16 mouse cellular contexts compared by ENCODE assay signal in the genomic region with DNA sequence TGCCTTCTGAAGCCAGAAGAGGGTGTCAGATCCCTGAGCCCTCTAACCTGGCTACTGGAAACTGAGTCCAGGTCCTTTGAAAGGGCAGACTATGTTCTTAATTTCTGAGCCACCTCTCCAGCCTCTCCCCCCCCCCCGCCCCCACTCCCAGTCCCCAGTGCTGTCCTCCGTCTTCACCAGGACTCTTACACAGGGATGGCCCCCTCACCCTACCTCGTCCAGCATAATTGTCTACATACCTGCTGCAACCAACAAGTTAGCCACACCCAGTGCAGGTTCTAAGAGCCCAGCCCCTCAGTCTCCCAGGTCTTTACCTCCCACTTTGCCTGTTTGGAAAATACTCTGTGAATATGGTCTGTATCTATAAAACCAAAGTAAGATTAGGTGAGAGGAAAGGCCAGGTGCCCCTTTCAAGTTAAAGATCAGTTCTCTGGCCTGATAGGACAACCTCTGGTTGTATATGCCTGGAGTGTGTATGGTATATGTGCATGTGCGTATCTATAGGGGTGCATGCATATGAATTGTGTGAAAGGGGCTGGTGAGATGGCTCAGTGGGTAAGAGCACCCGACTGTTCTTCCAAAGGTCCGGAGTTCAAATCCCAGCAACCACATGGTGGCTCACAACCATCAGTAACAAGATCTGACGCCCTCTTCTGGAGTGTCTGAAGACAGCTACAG. TPM values are rescaled to one million over a fixed set of nuclear protein-coding genes. Genes with fewer than 3 reads are reported as not detected.
A peak's percentile ranks its signal among the peaks of the same experiment; 100 is the strongest.
DNase-seq lines count a peak whose midpoint lies in the region; ATAC-seq lines count a peak whose summit lies in the region.
"Had no signal": no experiment of that assay in that cellular context is flagged by ENCODE, and none has a peak within 500 bp of the region (broad histone marks: within the 10 kb centered on the region; RNA-seq: fewer than 3 reads in every experiment).

No protein-coding gene starts in this region.

- no peaks in the 10 kb centered on the region for H3K36me3 ChIP-seq in intestine, embryonic 16.5 days (ENCODE audit: control insufficient read depth, insufficient read depth, low read length)
- no peaks in the 10 kb centered on the region for H3K36me3 ChIP-seq in intestine, embryonic 15.5 days
- no peaks in the 10 kb centered on the region for H3K36me3 ChIP-seq in limb, embryonic 12.5 days
- H3K36me3 ChIP-seq in neural tube, embryonic 15.5 days, result 0 out of 2 replicates have a peak, but pooled peaks cover 3% of the 10 kb centered on the region
- H3K36me3 ChIP-seq: stomach, embryonic 15.5 days had no signal

- no peak for ATAC-seq in CD4-positive, CD25-positive, alpha-beta regulatory T cell, adult 4 months
- no peak for ATAC-seq in intestine, embryonic 16.5 days
- ATAC-seq in intestine, embryonic 15.5 days, result no peak
- ATAC-seq in limb, embryonic 12.5 days (ENCODE audit: insufficient number of reproducible peaks, insufficient read depth, low FRiP score, low TSS enrichment, low read depth), result no peak
- no peak for ATAC-seq in neural tube, embryonic 15.5 days (ENCODE audit: low FRiP score)
- ATAC-seq: activated CD4-positive, CD25-positive, alpha-beta regulatory T cell, adult 4 months had no signal

- H3K4me3 ChIP-seq in intestine, embryonic 16.5 days (ENCODE audit: low read length), result no peak overlapping the region
- no peak overlapping the region for H3K4me3 ChIP-seq in intestine, embryonic 15.5 days (replicated peaks)
- no peak overlapping the region for H3K4me3 ChIP-seq in limb, embryonic 12.5 days (replicated peaks)
- H3K4me3 ChIP-seq in neural tube, embryonic 15.5 days (replicated peaks), result no peak overlapping the region
- H3K4me3 ChIP-seq: stomach, embryonic 15.5 days had no signal

- no peaks in the 10 kb centered on the region for H3K27me3 ChIP-seq in intestine, embryonic 16.5 days (replicated peaks; ENCODE audit: control insufficient read depth, insufficient read depth, low read length)
- no peaks in the 10 kb centered on the region for H3K27me3 ChIP-seq in intestine, embryonic 15.5 days (replicated peaks)
- H3K27me3 ChIP-seq in limb, embryonic 12.5 days, result no peaks in the 10 kb centered on the region
- H3K27me3 ChIP-seq in neural tube, embryonic 15.5 days (replicated peaks), result no peaks in the 10 kb centered on the region
- H3K27me3 ChIP-seq: stomach, embryonic 15.5 days had no signal

- WGBS in intestine, embryonic 16.5 days, result 65% methylated on average over 7 of the region's 7 CpGs
- 60% methylated on average over 7 of the region's 7 CpGs for WGBS in intestine, embryonic 15.5 days
- WGBS in limb, embryonic 12.5 days, result 70% methylated on average over 7 of the region's 7 CpGs
- WGBS in neural tube, embryonic 15.5 days, result 77% methylated on average over 7 of the region's 7 CpGs

- DNase-seq in CD4-positive, CD25-positive, alpha-beta regulatory T cell, adult 2 months (ENCODE audit: low read depth, low spot score), result peak; percentile 25
- DNase-seq in 416B (ENCODE audit: low read depth), result peak; percentile 37
- no peak for DNase-seq in urinary bladder, postnatal 4 days (ENCODE audit: low spot score in 2 of 2)
- DNase-seq: cerebellum, adult 11 months; heart, adult 18-20 months; kidney, adult 9 months; layer of hippocampus, adult 9-11 months; lung, adult 2 months; thymus, postnatal 4 days had no signal

- peaks cover 11% of the 10 kb centered on the region for H3K4me1 ChIP-seq in intestine, embryonic 16.5 days (ENCODE audit: control insufficient read depth, insufficient read depth, low read length)
- peaks cover 23% of the 10 kb centered on the region for H3K4me1 ChIP-seq in intestine, embryonic 15.5 days (replicated peaks)
- H3K4me1 ChIP-seq in limb, embryonic 12.5 days (replicated peaks), result peaks cover 35% of the 10 kb centered on the region
- H3K4me1 ChIP-seq in neural tube, embryonic 15.5 days, result peaks cover 17% of the 10 kb centered on the region

- H3K4me2 ChIP-seq in intestine, embryonic 16.5 days (ENCODE audit: low read depth, low read length), result no peak overlapping the region
- H3K4me2 ChIP-seq in intestine, embryonic 15.5 days (replicated peaks), result no peak overlapping the region
- peak overlapping the region; percentile 40 for H3K4me2 ChIP-seq in limb, embryonic 12.5 days
- H3K4me2 ChIP-seq in neural tube, embryonic 15.5 days, result no peak overlapping the region

- no peaks in the 10 kb centered on the region for H3K9me3 ChIP-seq in intestine, embryonic 16.5 days (ENCODE audit: control insufficient read depth, low read length)
- H3K9me3 ChIP-seq in intestine, embryonic 15.5 days, result no peaks in the 10 kb centered on the region
- H3K9me3 ChIP-seq in limb, embryonic 12.5 days, result no peaks in the 10 kb centered on the region
- no peaks in the 10 kb centered on the region for H3K9me3 ChIP-seq in neural tube, embryonic 15.5 days (replicated peaks)
- H3K9me3 ChIP-seq: stomach, embryonic 15.5 days had no signal

- H3K27ac ChIP-seq in intestine, embryonic 16.5 days (ENCODE audit: low read length), result no peak overlapping the region
- H3K27ac ChIP-seq in intestine, embryonic 15.5 days, result no peak overlapping the region
- no peak overlapping the region for H3K27ac ChIP-seq in limb, embryonic 12.5 days
- no peak overlapping the region for H3K27ac ChIP-seq in neural tube, embryonic 15.5 days (replicated peaks)

- peak overlapping the region; percentile 61; the same call in 1 of the 2 replicates for H3K9ac ChIP-seq in intestine, embryonic 16.5 days (ENCODE audit: low read depth, low read length)
- H3K9ac ChIP-seq in intestine, embryonic 15.5 days, result no peak overlapping the region
- H3K9ac ChIP-seq in limb, embryonic 12.5 days (replicated peaks), result no peak overlapping the region
- H3K9ac ChIP-seq in neural tube, embryonic 15.5 days (replicated peaks), result no peak overlapping the region
- H3K9ac ChIP-seq: stomach, embryonic 15.5 days had no signal

RNA-seq across cellular contexts. Expression of gene Ier2, which starts 21.9 kb away (rescaled TPM):
- polyA plus RNA-seq in CD4-positive, CD25-positive, alpha-beta regulatory T cell, adult 4 months (2017; shearing (Covaris generic)), result 10 to 100 TPM; 39.5 to 42.6 TPM
- 77.7 and 78.7 TPM in 2 replicates for polyA plus RNA-seq in intestine, embryonic 16.5 days (2015; fragmentation: Nextera tagmentation; extraction: Ambion mirVana)
- 84.2 and 85.5 TPM in 2 replicates for polyA plus RNA-seq in intestine, embryonic 15.5 days (2015; fragmentation: Nextera tagmentation; extraction: Ambion mirVana)
- 134 and 144 TPM in 2 replicates for polyA plus RNA-seq in limb, embryonic 12.5 days (2016; fragmentation: Nextera tagmentation; extraction: Ambion mirVana)
- 20.3 and 33.1 TPM in 2 replicates for polyA plus RNA-seq in neural tube, embryonic 15.5 days (2015; fragmentation: Nextera tagmentation; extraction: Ambion mirVana)

RNA-seq across cellular contexts. Expression of gene Trmt1, which starts 45.4 kb away (rescaled TPM):
- polyA plus RNA-seq in CD4-positive, CD25-positive, alpha-beta regulatory T cell, adult 4 months (2017; shearing (Covaris generic)), result 10 to 100 TPM; 45.0 to 60.3 TPM
- 60.0 and 67.1 TPM in 2 replicates for polyA plus RNA-seq in intestine, embryonic 16.5 days (2015; fragmentation: Nextera tagmentation; extraction: Ambion mirVana)
- polyA plus RNA-seq in intestine, embryonic 15.5 days (2015; fragmentation: Nextera tagmentation; extraction: Ambion mirVana), result 59.9 and 68.3 TPM in 2 replicates
- 63.4 and 66.9 TPM in 2 replicates for polyA plus RNA-seq in limb, embryonic 12.5 days (2016; fragmentation: Nextera tagmentation; extraction: Ambion mirVana)
- polyA plus RNA-seq in neural tube, embryonic 15.5 days (2015; fragmentation: Nextera tagmentation; extraction: Ambion mirVana), result 66.7 and 75.1 TPM in 2 replicates

RNA-seq across cellular contexts. Expression of gene Nacc1, which starts 46.9 kb away (rescaled TPM):
- polyA plus RNA-seq in CD4-positive, CD25-positive, alpha-beta regulatory T cell, adult 4 months (2017; shearing (Covaris generic)), result 1 to 10 TPM; 8.1 to 9.1 TPM
- 11.0 and 14.8 TPM in 2 replicates for polyA plus RNA-seq in intestine, embryonic 16.5 days (2015; fragmentation: Nextera tagmentation; extraction: Ambion mirVana)
- polyA plus RNA-seq in intestine, embryonic 15.5 days (2015; fragmentation: Nextera tagmentation; extraction: Ambion mirVana), result 14.8 and 17.0 TPM in 2 replicates
- polyA plus RNA-seq in limb, embryonic 12.5 days (2016; fragmentation: Nextera tagmentation; extraction: Ambion mirVana), result 16.9 and 21.4 TPM in 2 replicates
- polyA plus RNA-seq in neural tube, embryonic 15.5 days (2015; fragmentation: Nextera tagmentation; extraction: Ambion mirVana), result 12.3 and 14.1 TPM in 2 replicates

Comparison
In these comparisons a context has a peak if more than half of its experiments do, and no peak if none do; other contexts are left out.
1. DNase-seq: peak in CD4-positive, CD25-positive, alpha-beta regulatory T cell, adult 2 months (single experiment) and 416B (single experiment); none in urinary bladder, postnatal 4 days (0 of 2).